Mouse (Mus musculus): ENCODE results near the gene Icos. TPM values are rescaled to one million over a fixed set of nuclear protein-coding genes. Genes with fewer than 3 reads are reported as not detected.

The Icos gene
- polyA plus RNA-seq, 1 experiment from 2014 or later, result 0.07 TPM

- Histone ChIP-seq H3K9me3 (ENCODE audit: control insufficient read depth, low read length) (no peaks in the 10 kb centered on the region), H3K9ac (ENCODE audit: low read depth, low read length) (no peak overlapping the region), H3K4me2 (replicated peaks; ENCODE audit: low read depth, low read length) (no peak overlapping the region), H3K27ac (ENCODE audit: low read depth, low read length) (no peak overlapping the region), H3K4me3 (ENCODE audit: low read length) (no peak overlapping the region), H3K4me1 (ENCODE audit: control insufficient read depth, insufficient read depth, low read length) (no peaks in the 10 kb centered on the region), H3K36me3 (ENCODE audit: control insufficient read depth, insufficient read depth, low read length) (no peaks in the 10 kb centered on the region), H3K27me3 (ENCODE audit: control insufficient read depth, insufficient read depth, low read length) (no peaks in the 10 kb centered on the region)
- WGBS, result 60% methylated on average over 4 of the region's 4 CpGs
- no peak; the same call in 1 of the 2 replicates for ATAC-seq (ENCODE audit: low FRiP score, low TSS enrichment)
These were observed 62.7 kb downstream of the Icos start for GRCm38 (mm10) chr1:61040401-61040800.

- no peaks in the 10 kb centered on the region for H3K27me3 ChIP-seq (ENCODE audit: control insufficient read depth, insufficient read depth, low read length)
- no peak for ATAC-seq (ENCODE audit: low FRiP score, low TSS enrichment)
- H3K4me2 ChIP-seq (replicated peaks; ENCODE audit: low read depth, low read length), result no peak overlapping the region
- no peaks in the 10 kb centered on the region for H3K9me3 ChIP-seq (ENCODE audit: control insufficient read depth, low read length)
- H3K4me1 ChIP-seq (ENCODE audit: control insufficient read depth, insufficient read depth, low read length), result no peaks in the 10 kb centered on the region
- H3K27ac ChIP-seq (ENCODE audit: low read depth, low read length), result no peak overlapping the region
- no peak overlapping the region for H3K9ac ChIP-seq (ENCODE audit: low read depth, low read length)
- no peaks in the 10 kb centered on the region for H3K36me3 ChIP-seq (ENCODE audit: control insufficient read depth, insufficient read depth, low read length)
- whole genome bisulfite sequencing, result 83% methylated on average over 2 of the region's 2 CpGs
- no peak overlapping the region for H3K4me3 ChIP-seq (ENCODE audit: low read length)
These were observed 65.1 kb downstream of the Icos start for GRCm38 (mm10) chr1:61042842-61043241.

GRCm38 (mm10) chr1:61046055-61046705, 68.5 kb downstream of the Icos start:
- Histone ChIP-seq H3K4me2 (replicated peaks; ENCODE audit: low read depth, low read length) (no peak overlapping the region), H3K27me3 (ENCODE audit: control insufficient read depth, insufficient read depth, low read length) (no peaks in the 10 kb centered on the region), H3K27ac (ENCODE audit: low read depth, low read length) (no peak overlapping the region), H3K4me3 (ENCODE audit: low read length) (no peak overlapping the region), H3K36me3 (ENCODE audit: control insufficient read depth, insufficient read depth, low read length) (no peaks in the 10 kb centered on the region), H3K9me3 (ENCODE audit: control insufficient read depth, low read length) (no peaks in the 10 kb centered on the region), H3K4me1 (ENCODE audit: control insufficient read depth, insufficient read depth, low read length) (no peaks in the 10 kb centered on the region), H3K9ac (ENCODE audit: low read depth, low read length) (no peak overlapping the region)
- 75% methylated on average over 3 of the region's 3 CpGs for WGBS
- no peak for ATAC-seq (ENCODE audit: low FRiP score, low TSS enrichment)

DNA sequence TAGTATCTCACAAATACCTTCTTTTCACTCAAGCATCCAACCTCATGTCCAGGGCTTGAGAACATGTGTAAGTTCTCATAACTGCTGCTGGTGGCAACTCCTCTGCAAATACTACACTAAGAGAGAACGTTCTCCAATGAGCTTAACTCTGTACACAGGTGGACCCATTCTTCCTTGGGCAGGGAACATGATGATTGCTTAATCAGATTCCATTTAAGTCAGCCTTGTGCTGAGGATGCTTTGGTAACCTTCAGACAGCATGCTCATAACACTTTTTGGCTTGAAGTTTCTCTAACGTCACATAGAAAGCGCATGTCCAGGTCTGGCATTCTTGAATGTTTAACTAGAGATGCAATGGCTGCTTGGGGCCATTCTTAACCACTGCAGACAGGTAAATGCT, 69.6 kb downstream of the Icos start:
- Histone ChIP-seq H3K4me2 (replicated peaks; ENCODE audit: low read depth, low read length) (no peak overlapping the region), H3K27me3 (ENCODE audit: control insufficient read depth, insufficient read depth, low read length) (no peaks in the 10 kb centered on the region), H3K9ac (ENCODE audit: low read depth, low read length) (no peak overlapping the region), H3K4me3 (ENCODE audit: low read length) (no peak overlapping the region), H3K36me3 (ENCODE audit: control insufficient read depth, insufficient read depth, low read length) (no peaks in the 10 kb centered on the region), H3K9me3 (ENCODE audit: control insufficient read depth, low read length) (no peaks in the 10 kb centered on the region), H3K4me1 (ENCODE audit: control insufficient read depth, insufficient read depth, low read length) (no peaks in the 10 kb centered on the region), H3K27ac (ENCODE audit: low read depth, low read length) (no peak overlapping the region)
- WGBS, result 90% methylated on average over 3 of the region's 3 CpGs
- ATAC-seq (ENCODE audit: low FRiP score, low TSS enrichment), result no peak

Other genes with a start within 250 kb of the Icos start
- gene Ctla4, start 90.9 kb upstream of the Icos start, polyA plus RNA-seq (2014; fragmentation: Nextera tagmentation; extraction: Ambion mirVana), result not detected in 2 replicates

All from kidney, embryonic 14.5 days (tissue).